Mouse (Mus musculus) stomach, embryonic 15.5 days (tissue): ENCODE results near the gene Dnttip2. TPM values are rescaled to one million over a fixed set of nuclear protein-coding genes. Genes with fewer than 3 reads are reported as not detected.
"Not testable (repeated sequence)": the region's sequence is repeated elsewhere in the genome, so short reads cannot be mapped to it uniquely, and the experiment has no call there.

Experiments
- ATAC-seq: fragments of 200-750 bp; cut with Nextera tagmentation; 2 replicates; pipeline ENCODE4 v1.8.0; 2017; ENCODE audit warnings: low read depth, moderate number of reproducible peaks, moderate TSS enrichment; ENCODE audit not compliant: insufficient read depth, low FRiP score
- H3K27ac ChIP-seq: fragments of 300-500 bp; sonication (generic); 2 replicates; pipeline ENCODE4 v1.5.1; 2015; ENCODE audit warnings: mild to moderate bottlenecking, inconsistent platforms
- H3K27me3 ChIP-seq: fragments of 300-500 bp; sonication (generic); replicated peaks from 2 replicates; pipeline ENCODE4 v1.6.1; 2015; ENCODE audit warnings: inconsistent platforms
- H3K36me3 ChIP-seq: fragments of 300-500 bp; sonication (generic); 2 replicates; pipeline ENCODE4 v1.6.1; 2015; ENCODE audit warnings: inconsistent platforms
- H3K4me1 ChIP-seq: fragments of 300-500 bp; sonication (generic); 2 replicates; pipeline ENCODE4 v1.6.1; 2015; ENCODE audit warnings: inconsistent platforms
- H3K4me2 ChIP-seq: fragments of 300-500 bp; sonication (generic); 2 replicates; pipeline ENCODE4 v1.6.1; 2015; ENCODE audit warnings: mild to moderate bottlenecking, inconsistent platforms
- H3K4me3 ChIP-seq: fragments of 300-500 bp; sonication (generic); replicated peaks from 2 replicates; pipeline ENCODE4 v1.5.1; 2015; ENCODE audit warnings: inconsistent platforms
- H3K9ac ChIP-seq: fragments of 300-500 bp; sonication (generic); 2 replicates; pipeline ENCODE4 v1.6.1; 2015; ENCODE audit warnings: inconsistent platforms
- H3K9me3 ChIP-seq: fragments of 300-500 bp; sonication (generic); 2 replicates; pipeline ENCODE4 v1.6.1; 2016; ENCODE audit warnings: inconsistent platforms
- WGBS: fragments of 180-500 bp; shearing (Covaris S2); methylation state at CpG from one replicate; pipeline ENCODE4 v1.1.7; 2015; 5-methylcytosine and 5-hydroxymethylcytosine counted together
- polyA plus RNA-seq: library from polyadenylated mRNA; unstranded; fragments of >200 nt; fragmentation: Nextera tagmentation; extraction: Ambion mirVana; gene quantifications from 2 replicates; pipeline ENCODE4 v1.2.1, GENCODE M21; 2015

Gene Dnttip2
- polyA plus RNA-seq, 1 experiment from 2014 or later = 63.5 TPM

- no peak for ATAC-seq
- H3K4me3 ChIP-seq = no peak overlapping the region
- no peaks in the 10 kb centered on the region for H3K4me1 ChIP-seq
- H3K4me2 ChIP-seq = no peak overlapping the region
- no peaks in the 10 kb centered on the region for H3K27me3 ChIP-seq
- no peaks in the 10 kb centered on the region for H3K9me3 ChIP-seq
- no peak overlapping the region for H3K27ac ChIP-seq
- H3K36me3 ChIP-seq = no peaks in the 10 kb centered on the region
- no peak overlapping the region for H3K9ac ChIP-seq
- 64% methylated on average over 3 of the region's 3 CpGs for WGBS
These were observed 21.5 kb upstream of the Dnttip2 start for GRCm38 (mm10) chr3:122252466-122253253.

- not testable (repeated sequence) for ATAC-seq, H3K4me2 ChIP-seq, H3K9me3 ChIP-seq, H3K36me3 ChIP-seq, H3K9ac ChIP-seq, H3K27me3 ChIP-seq, H3K27ac ChIP-seq, H3K4me3 ChIP-seq, H3K4me1 ChIP-seq
- 88% methylated on average over 7 of the region's 7 CpGs for WGBS
These were observed 20.1 kb upstream of the Dnttip2 start for GRCm38 (mm10) chr3:122254050-122254449.

DNA sequence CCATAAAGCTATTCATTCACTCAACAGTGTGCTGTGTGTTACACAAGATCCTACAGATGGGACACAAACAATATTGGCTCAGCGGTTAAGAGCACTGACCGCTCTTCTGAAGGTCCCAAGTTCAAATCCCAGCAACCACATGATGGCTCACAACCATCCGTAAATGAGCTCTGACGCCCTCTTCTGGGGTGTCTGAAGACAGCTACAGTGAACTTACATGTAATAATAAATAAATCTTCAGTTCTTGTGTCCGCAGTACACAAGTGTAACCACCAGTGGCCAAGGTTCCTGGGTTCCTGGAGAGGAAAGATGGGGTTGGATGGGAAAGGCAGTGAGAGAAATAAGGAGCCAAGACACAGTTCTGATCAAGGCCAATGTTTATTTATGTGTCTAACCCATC, 4.2 kb upstream of the Dnttip2 start:
- H3K9ac ChIP-seq = no peak overlapping the region
- H3K4me2 ChIP-seq = no peak overlapping the region
- H3K36me3 ChIP-seq = 0 out of 2 replicates have a peak, but pooled peaks cover 7% of the 10 kb centered on the region
- ATAC-seq = no peak
- H3K27me3 ChIP-seq = no peaks in the 10 kb centered on the region
- H3K4me1 ChIP-seq = peaks cover 1% of the 10 kb centered on the region
- WGBS = 71% methylated on average over 5 of the region's 5 CpGs
- H3K4me3 ChIP-seq = no peak overlapping the region
- no peak overlapping the region for H3K27ac ChIP-seq
- H3K9me3 ChIP-seq = no peaks in the 10 kb centered on the region

- H3K27ac ChIP-seq, H3K9me3 ChIP-seq, H3K4me3 ChIP-seq, ATAC-seq, H3K9ac ChIP-seq, H3K27me3 ChIP-seq, H3K4me2 ChIP-seq: not testable (repeated sequence)
- Histone ChIP-seq H3K36me3 (peaks cover 19% of the 10 kb centered on the region; the same call in 1 of the 2 replicates), H3K4me1 (peaks cover 24% of the 10 kb centered on the region)
- 75% methylated on average over 1 of the region's 1 CpGs for WGBS
These were observed 1.6 kb upstream of the Dnttip2 start for GRCm38 (mm10) chr3:122272565-122272964.

- peaks cover 29% of the 10 kb centered on the region for H3K4me1 ChIP-seq
- H3K4me3 ChIP-seq = peak overlapping the region; percentile 96
- no peak overlapping the region for H3K9ac ChIP-seq
These were observed 564 bp upstream of the Dnttip2 start for GRCm38 (mm10) chr3:122273407-122274240.

DNA sequence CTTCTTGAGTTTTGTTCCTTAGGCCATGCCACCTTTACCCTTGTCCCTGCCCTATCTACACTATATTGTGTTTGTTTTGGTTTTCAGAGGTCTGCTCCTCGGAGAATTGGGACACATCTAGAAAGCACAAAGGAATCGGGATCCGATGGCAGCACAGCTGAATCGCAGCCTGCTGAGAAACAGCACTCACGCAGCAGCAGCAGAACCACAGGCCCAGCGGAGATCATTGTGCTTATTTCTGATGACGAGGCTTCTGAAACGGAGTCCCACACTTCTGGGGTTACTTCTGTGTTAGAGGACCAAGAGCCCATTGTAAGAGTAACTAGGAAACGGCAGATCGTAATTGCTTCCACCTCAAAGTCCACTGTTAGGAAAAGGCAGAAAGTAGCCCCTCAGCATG, 923 bp downstream of the Dnttip2 start:
- Histone ChIP-seq H3K4me3 (peak overlapping the region; percentile 96), H3K9me3 (no peaks in the 10 kb centered on the region), H3K4me2 (peak overlapping the region; percentile 66), H3K27me3 (no peaks in the 10 kb centered on the region), H3K27ac (no peak overlapping the region), H3K4me1 (peaks cover 29% of the 10 kb centered on the region), H3K36me3 (peaks cover 36% of the 10 kb centered on the region), H3K9ac (peak overlapping the region; percentile 97; the same call in 1 of the 2 replicates)
- no peak for ATAC-seq
- 73% methylated on average over 10 of the region's 10 CpGs for WGBS

More at GRCm38 (mm10) chr3:122273407-122274240, 564 bp upstream of the Dnttip2 start:
- H3K36me3 ChIP-seq = peaks cover 25% of the 10 kb centered on the region
- 9% methylated on average over 20 of the region's 20 CpGs for WGBS
- no peak for ATAC-seq
- no peaks in the 10 kb centered on the region for H3K27me3 ChIP-seq
- peak overlapping the region; percentile 66 for H3K4me2 ChIP-seq
- no peak overlapping the region for H3K27ac ChIP-seq
- H3K9me3 ChIP-seq = no peaks in the 10 kb centered on the region

- Histone ChIP-seq H3K27me3 (no peaks in the 10 kb centered on the region), H3K4me3 (no peak overlapping the region), H3K4me1 (peaks cover 6% of the 10 kb centered on the region; the same call in 1 of the 2 replicates), H3K9ac (no peak overlapping the region), H3K36me3 (peaks cover 16% of the 10 kb centered on the region; the same call in 1 of the 2 replicates), H3K27ac (no peak overlapping the region), H3K4me2 (no peak overlapping the region), H3K9me3 (no peaks in the 10 kb centered on the region)
- 71% methylated on average over 5 of the region's 5 CpGs for WGBS
- ATAC-seq = no peak
These were observed 13.0 kb downstream of the Dnttip2 start for GRCm38 (mm10) chr3:122287195-122287594.

- no peaks in the 10 kb centered on the region for H3K27me3 ChIP-seq
- H3K4me1 ChIP-seq = peaks cover 10% of the 10 kb centered on the region
- no peak overlapping the region for H3K9ac ChIP-seq
- H3K36me3 ChIP-seq = peaks cover 8% of the 10 kb centered on the region; the same call in 1 of the 2 replicates
- H3K27ac ChIP-seq = no peak overlapping the region
- H3K4me3 ChIP-seq = no peak overlapping the region
- 72% methylated on average over 5 of the region's 5 CpGs for WGBS
- H3K9me3 ChIP-seq = no peaks in the 10 kb centered on the region
- H3K4me2 ChIP-seq = no peak overlapping the region
- ATAC-seq = no peak
These were observed 14.5 kb downstream of the Dnttip2 start for GRCm38 (mm10) chr3:122288613-122289195.

DNA sequence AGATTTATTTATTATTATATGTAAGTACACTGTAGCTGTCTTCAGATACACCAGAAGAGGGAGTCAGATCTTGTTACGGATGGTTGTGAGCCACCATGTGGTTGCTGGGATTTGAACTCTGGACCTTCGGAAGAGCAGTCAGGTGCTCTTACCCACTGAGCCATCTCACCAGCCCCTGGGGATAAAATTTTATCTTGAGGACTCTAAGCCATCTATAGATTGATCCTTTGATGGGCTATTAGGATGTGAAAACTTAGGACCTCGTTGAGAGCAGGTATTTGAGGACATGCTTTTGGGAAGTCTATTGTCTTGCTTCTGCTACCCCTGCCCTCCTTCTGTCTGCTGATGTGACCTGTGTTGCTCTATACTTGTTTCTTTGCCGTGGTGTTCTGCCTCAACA, 15.2 kb downstream of the Dnttip2 start:
- not testable (repeated sequence) for H3K4me2 ChIP-seq, H3K9me3 ChIP-seq, H3K27ac ChIP-seq, ATAC-seq, H3K4me3 ChIP-seq, H3K9ac ChIP-seq, H3K27me3 ChIP-seq, H3K36me3 ChIP-seq
- WGBS = 75% methylated on average over 4 of the region's 4 CpGs
- peaks cover 13% of the 10 kb centered on the region for H3K4me1 ChIP-seq

- Histone ChIP-seq H3K4me1 (peaks cover 14% of the 10 kb centered on the region), H3K36me3 (0 out of 2 replicates have a peak, but pooled peaks cover under 1% of the 10 kb centered on the region), H3K27ac (peak overlapping the region; percentile 36; the same call in 1 of the 2 replicates), H3K4me3 (no peak overlapping the region), H3K4me2 (no peak overlapping the region), H3K9me3 (no peaks in the 10 kb centered on the region), H3K9ac (no peak overlapping the region), H3K27me3 (no peaks in the 10 kb centered on the region)
- 68% methylated on average over 7 of the region's 7 CpGs for WGBS
- no peak for ATAC-seq
These were observed 16.5 kb downstream of the Dnttip2 start for GRCm38 (mm10) chr3:122290696-122291095.

- Histone ChIP-seq H3K4me3 (peak overlapping the region; percentile 90; the same call in 1 of the 2 replicates), H3K36me3 (no peaks in the 10 kb centered on the region), H3K27ac (peak overlapping the region; percentile 31; the same call in 1 of the 2 replicates), H3K27me3 (no peaks in the 10 kb centered on the region), H3K9ac (no peak overlapping the region), H3K4me2 (peak overlapping the region; percentile 87), H3K9me3 (no peaks in the 10 kb centered on the region), H3K4me1 (peaks cover 14% of the 10 kb centered on the region)
- no peak for ATAC-seq
- 42% methylated on average over 12 of the region's 12 CpGs for WGBS
These were observed 17.6 kb downstream of the Dnttip2 start for GRCm38 (mm10) chr3:122291828-122292227.
